Mouse (Mus musculus): ENCODE measurements at regions not wholly inside any gene's neighbourhood (a gene's known extent, or its start where the extent isn't known, plus 50 kb on each side); places are given as distances from the start of the nearest gene placed in this dataset.

GRCm38 (mm10) chr11:114215256-114215655 lies 148.4 kb upstream of the Sdk2 start:
- no peak overlapping the region for H3K9ac ChIP-seq (ENCODE audit: low read depth, low read length)
- H3K4me3 ChIP-seq (ENCODE audit: low read depth, low read length), result no peak overlapping the region
- H3K4me2 ChIP-seq (ENCODE audit: low read depth, low read length), result no peak overlapping the region
- no peak for ATAC-seq (ENCODE audit: low read depth)
- H3K36me3 ChIP-seq (ENCODE audit: control insufficient read depth, insufficient read depth), result no peaks in the 10 kb centered on the region
- peaks cover 14% of the 10 kb centered on the region; the same call in 1 of the 2 replicates for H3K27me3 ChIP-seq (ENCODE audit: control insufficient read depth, insufficient read depth, low read depth, low read length)
- no peaks in the 10 kb centered on the region for H3K9me3 ChIP-seq (replicated peaks; ENCODE audit: control insufficient read depth, low read length)
- H3K4me1 ChIP-seq (ENCODE audit: control insufficient read depth, low read depth, low read length), result no peaks in the 10 kb centered on the region; the same call in 1 of the 2 replicates
- 67% methylated on average over 8 of the region's 8 CpGs for WGBS (ENCODE audit: insufficient replicate concordance)
- H3K27ac ChIP-seq (ENCODE audit: low read length), result no peak overlapping the region

- 43% methylated on average over 2 of the region's 2 CpGs for WGBS (ENCODE audit: insufficient replicate concordance)
- H3K9me3 ChIP-seq (replicated peaks; ENCODE audit: control insufficient read depth, low read length), result no peaks in the 10 kb centered on the region
Observed at GRCm38 (mm10) chr11:114212136-114212535, 145.3 kb upstream of the Sdk2 start.

GRCm38 (mm10) chr11:114205192-114205591 lies 138.3 kb upstream of the Sdk2 start:
- WGBS (ENCODE audit: insufficient replicate concordance), result 37% methylated on average over 2 of the region's 2 CpGs

More at GRCm38 (mm10) chr11:114212136-114212535, 145.3 kb upstream of the Sdk2 start:
- H3K4me3 ChIP-seq (ENCODE audit: low read depth, low read length), result no peak overlapping the region
- no peaks in the 10 kb centered on the region for H3K36me3 ChIP-seq (ENCODE audit: control insufficient read depth, insufficient read depth)
- no peak overlapping the region for H3K9ac ChIP-seq (ENCODE audit: low read depth, low read length)
- H3K27ac ChIP-seq (ENCODE audit: low read length), result no peak overlapping the region
- peaks cover 7% of the 10 kb centered on the region; the same call in 1 of the 2 replicates for H3K27me3 ChIP-seq (ENCODE audit: control insufficient read depth, insufficient read depth, low read depth, low read length)
- H3K4me1 ChIP-seq (ENCODE audit: control insufficient read depth, low read depth, low read length), result no peaks in the 10 kb centered on the region
- H3K4me2 ChIP-seq (ENCODE audit: low read depth, low read length), result no peak overlapping the region
- no peak for ATAC-seq (ENCODE audit: low read depth)

GRCm38 (mm10) chr11:114203416-114203815 lies 136.6 kb upstream of the Sdk2 start:
- WGBS (ENCODE audit: insufficient replicate concordance), result 62% methylated on average over 9 of the region's 9 CpGs
- Histone ChIP-seq H3K9me3 (replicated peaks; ENCODE audit: control insufficient read depth, low read length) (no peaks in the 10 kb centered on the region), H3K4me1 (ENCODE audit: control insufficient read depth, low read depth, low read length) (no peaks in the 10 kb centered on the region), H3K4me3 (ENCODE audit: low read depth, low read length) (no peak overlapping the region), H3K27me3 (ENCODE audit: control insufficient read depth, insufficient read depth, low read depth, low read length) (no peaks in the 10 kb centered on the region), H3K4me2 (ENCODE audit: low read depth, low read length) (no peak overlapping the region), H3K36me3 (ENCODE audit: control insufficient read depth, insufficient read depth) (no peaks in the 10 kb centered on the region), H3K27ac (ENCODE audit: low read length) (no peak overlapping the region), H3K9ac (ENCODE audit: low read depth, low read length) (no peak overlapping the region)
- ATAC-seq (ENCODE audit: low read depth), result no peak

More at GRCm38 (mm10) chr11:114205192-114205591, 138.3 kb upstream of the Sdk2 start:
- Histone ChIP-seq H3K9me3 (replicated peaks; ENCODE audit: control insufficient read depth, low read length) (no peaks in the 10 kb centered on the region), H3K9ac (ENCODE audit: low read depth, low read length) (no peak overlapping the region), H3K4me1 (ENCODE audit: control insufficient read depth, low read depth, low read length) (no peaks in the 10 kb centered on the region), H3K4me3 (ENCODE audit: low read depth, low read length) (no peak overlapping the region), H3K27ac (ENCODE audit: low read length) (no peak overlapping the region), H3K4me2 (ENCODE audit: low read depth, low read length) (no peak overlapping the region), H3K27me3 (ENCODE audit: control insufficient read depth, insufficient read depth, low read depth, low read length) (no peaks in the 10 kb centered on the region), H3K36me3 (ENCODE audit: control insufficient read depth, insufficient read depth) (no peaks in the 10 kb centered on the region)
- ATAC-seq (ENCODE audit: low read depth), result no peak

- Histone ChIP-seq H3K4me1 (ENCODE audit: control insufficient read depth, low read depth, low read length) (no peaks in the 10 kb centered on the region), H3K4me3 (ENCODE audit: low read depth, low read length) (no peak overlapping the region), H3K9me3 (replicated peaks; ENCODE audit: control insufficient read depth, low read length) (no peaks in the 10 kb centered on the region), H3K36me3 (ENCODE audit: control insufficient read depth, insufficient read depth) (no peaks in the 10 kb centered on the region), H3K27ac (ENCODE audit: low read length) (no peak overlapping the region), H3K4me2 (ENCODE audit: low read depth, low read length) (no peak overlapping the region), H3K9ac (ENCODE audit: low read depth, low read length) (no peak overlapping the region), H3K27me3 (ENCODE audit: control insufficient read depth, insufficient read depth, low read depth, low read length) (no peaks in the 10 kb centered on the region)
- WGBS (ENCODE audit: insufficient replicate concordance), result 78% methylated on average over 16 of the region's 16 CpGs
- ATAC-seq (ENCODE audit: low read depth), result no peak
Observed at GRCm38 (mm10) chr11:114202486-114202885, 135.6 kb upstream of the Sdk2 start.

- H3K9ac ChIP-seq (ENCODE audit: low read depth, low read length), result no peak overlapping the region
- H3K4me3 ChIP-seq (ENCODE audit: low read depth, low read length), result no peak overlapping the region
- no peaks in the 10 kb centered on the region for H3K27me3 ChIP-seq (ENCODE audit: control insufficient read depth, insufficient read depth, low read depth, low read length)
- H3K27ac ChIP-seq (ENCODE audit: low read length), result no peak overlapping the region
- H3K36me3 ChIP-seq (ENCODE audit: control insufficient read depth, insufficient read depth), result no peaks in the 10 kb centered on the region
- WGBS (ENCODE audit: insufficient replicate concordance), result 42% methylated on average over 10 of the region's 10 CpGs
- H3K4me2 ChIP-seq (ENCODE audit: low read depth, low read length), result no peak overlapping the region
- no peaks in the 10 kb centered on the region for H3K9me3 ChIP-seq (replicated peaks; ENCODE audit: control insufficient read depth, low read length)
- no peak for ATAC-seq (ENCODE audit: low read depth)
- H3K4me1 ChIP-seq (ENCODE audit: control insufficient read depth, low read depth, low read length), result no peaks in the 10 kb centered on the region
Observed at GRCm38 (mm10) chr11:114199081-114199586, 132.3 kb upstream of the Sdk2 start.

GRCm38 (mm10) chr11:114198317-114199032 lies 131.6 kb upstream of the Sdk2 start:
- Histone ChIP-seq H3K27ac (ENCODE audit: low read length) (no peak overlapping the region), H3K4me2 (ENCODE audit: low read depth, low read length) (no peak overlapping the region), H3K4me3 (ENCODE audit: low read depth, low read length) (no peak overlapping the region), H3K9ac (ENCODE audit: low read depth, low read length) (no peak overlapping the region), H3K36me3 (ENCODE audit: control insufficient read depth, insufficient read depth) (no peaks in the 10 kb centered on the region), H3K9me3 (replicated peaks; ENCODE audit: control insufficient read depth, low read length) (no peaks in the 10 kb centered on the region), H3K27me3 (ENCODE audit: control insufficient read depth, insufficient read depth, low read depth, low read length) (no peaks in the 10 kb centered on the region), H3K4me1 (ENCODE audit: control insufficient read depth, low read depth, low read length) (no peaks in the 10 kb centered on the region)
- 42% methylated on average over 15 of the region's 15 CpGs for WGBS (ENCODE audit: insufficient replicate concordance)
- no peak for ATAC-seq (ENCODE audit: low read depth)

- Histone ChIP-seq H3K9me3 (replicated peaks; ENCODE audit: control insufficient read depth, low read length) (no peaks in the 10 kb centered on the region), H3K9ac (ENCODE audit: low read depth, low read length) (no peak overlapping the region), H3K4me2 (ENCODE audit: low read depth, low read length) (no peak overlapping the region), H3K27me3 (ENCODE audit: control insufficient read depth, insufficient read depth, low read depth, low read length) (no peaks in the 10 kb centered on the region), H3K4me3 (ENCODE audit: low read depth, low read length) (no peak overlapping the region), H3K27ac (ENCODE audit: low read length) (no peak overlapping the region), H3K36me3 (ENCODE audit: control insufficient read depth, insufficient read depth) (no peaks in the 10 kb centered on the region), H3K4me1 (ENCODE audit: control insufficient read depth, low read depth, low read length) (no peaks in the 10 kb centered on the region)
- WGBS (ENCODE audit: insufficient replicate concordance), result 66% methylated on average over 2 of the region's 2 CpGs
- ATAC-seq (ENCODE audit: low read depth), result no peak
Observed at GRCm38 (mm10) chr11:114195291-114195690, 128.4 kb upstream of the Sdk2 start.

- H3K27ac ChIP-seq (ENCODE audit: low read length), result no peak overlapping the region
- no peaks in the 10 kb centered on the region for H3K27me3 ChIP-seq (ENCODE audit: control insufficient read depth, insufficient read depth, low read depth, low read length)
- 43% methylated on average over 16 of the region's 16 CpGs for WGBS (ENCODE audit: insufficient replicate concordance)
- no peaks in the 10 kb centered on the region for H3K9me3 ChIP-seq (replicated peaks; ENCODE audit: control insufficient read depth, low read length)
- no peak overlapping the region for H3K4me2 ChIP-seq (ENCODE audit: low read depth, low read length)
- no peaks in the 10 kb centered on the region for H3K4me1 ChIP-seq (ENCODE audit: control insufficient read depth, low read depth, low read length)
- no peak overlapping the region for H3K9ac ChIP-seq (ENCODE audit: low read depth, low read length)
- ATAC-seq (ENCODE audit: low read depth), result no peak
- no peak overlapping the region for H3K4me3 ChIP-seq (ENCODE audit: low read depth, low read length)
- H3K36me3 ChIP-seq (ENCODE audit: control insufficient read depth, insufficient read depth), result no peaks in the 10 kb centered on the region
Observed at GRCm38 (mm10) chr11:114194055-114194706, 127.3 kb upstream of the Sdk2 start.

Data from liver, embryonic 16.5 days (tissue).